Mouse (Mus musculus) C2C12 (cell line): Measurements from ENCODE around the gene Leo1.
"Not testable (repeated sequence)": the region's sequence is repeated elsewhere in the genome, so short reads cannot be mapped to it uniquely, and the experiment has no call there.

ENCODE experiments used
- CTCF ChIP-seq: IDR thresholded peaks from one replicate; pipeline ENCODE4 v1.5.1; 2011; ENCODE audit not compliant: control insufficient read depth, insufficient read depth, insufficient read length
- MAX ChIP-seq: IDR thresholded peaks from one replicate; pipeline ENCODE4 v1.6.1; 2011; ENCODE audit warnings: mild to moderate bottlenecking, control low read depth
- MYOG ChIP-seq: IDR thresholded peaks from one replicate; pipeline ENCODE4 v1.6.1; 2011; ENCODE audit not compliant: control insufficient read depth, insufficient read length; ENCODE audit errors: extremely low read depth

DNA sequence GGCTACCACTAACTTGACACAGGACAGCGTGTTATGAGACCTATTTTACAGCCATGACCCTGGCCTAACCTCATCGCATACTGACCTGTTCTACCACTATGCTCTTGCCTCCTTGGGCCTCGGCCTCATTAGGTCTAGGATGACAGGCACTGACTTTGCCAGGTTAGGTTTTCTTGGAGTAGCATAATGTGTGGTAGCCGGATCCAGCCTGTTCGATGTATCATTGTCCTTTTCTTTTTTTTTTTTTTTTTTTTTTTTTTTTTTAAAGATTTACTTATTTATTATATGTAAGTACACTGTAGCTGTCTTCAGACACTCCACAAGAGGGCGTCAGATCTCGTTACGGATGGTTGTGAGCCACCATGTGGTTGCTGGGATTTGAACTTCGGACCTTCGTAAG is 5.2 kb downstream of the Leo1 start:
- TF ChIP-seq MAX, CTCF, MYOG: not testable (repeated sequence)
